Mouse (Mus musculus): ENCODE results near the gene Stxbp6.

- TF ChIP-seq CTCF (IDR thresholded peaks at IDR 0.05; ENCODE audit: low read depth, low read length) = no peak
- TF ChIP-seq POLR2A (IDR thresholded peaks at IDR 0.05; ENCODE audit: insufficient read depth, low read length) = no peak
Measured at GRCm38 (mm10) chr12:45044581-45044980, 29.9 kb downstream of the Stxbp6 start.
